Mouse (Mus musculus): ENCODE data around the gene Mrpl3.
A peak's percentile ranks its signal among the peaks of the same experiment; 100 is the strongest.
"Not testable (repeated sequence)": the region's sequence is repeated elsewhere in the genome, so short reads cannot be mapped to it uniquely, and the experiment has no call there.

Mrpl3 gene

GRCm38 (mm10) chr9:105053147-105053557 is at the start of gene Mrpl3:
TSS of gene Mrpl3 (plus strand) at chr9:105053239.
- DNase-seq (ENCODE audit: extremely low spot score, low read depth, low spot score): peak; percentile 72

DNA sequence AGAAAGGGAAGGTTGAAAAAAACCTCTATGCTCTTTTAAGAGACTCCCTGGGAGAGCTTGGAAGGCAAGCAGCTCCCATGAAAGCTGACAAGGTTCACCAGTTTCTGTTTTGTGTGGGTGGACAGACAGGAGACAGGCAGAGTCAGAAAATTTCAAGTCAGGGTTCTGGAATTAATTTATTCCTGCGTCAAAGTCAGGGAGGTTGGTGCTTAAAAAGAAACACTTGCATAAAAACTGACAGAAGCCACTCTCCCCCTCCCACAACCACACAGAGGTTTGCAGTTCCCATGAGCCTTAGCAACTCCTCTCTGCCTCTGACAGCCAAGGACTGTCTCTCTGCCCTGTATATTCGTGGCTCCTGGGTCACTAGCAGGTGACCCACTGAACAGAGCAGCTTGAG is 42.3 kb upstream of the Mrpl3 start:
- no peak for DNase-seq (ENCODE audit: extremely low spot score, low read depth, low spot score)

GRCm38 (mm10) chr9:105018186-105018585 is 34.9 kb upstream of the Mrpl3 start:
- no peak for DNase-seq (ENCODE audit: extremely low spot score, low read depth, low spot score)

DNA sequence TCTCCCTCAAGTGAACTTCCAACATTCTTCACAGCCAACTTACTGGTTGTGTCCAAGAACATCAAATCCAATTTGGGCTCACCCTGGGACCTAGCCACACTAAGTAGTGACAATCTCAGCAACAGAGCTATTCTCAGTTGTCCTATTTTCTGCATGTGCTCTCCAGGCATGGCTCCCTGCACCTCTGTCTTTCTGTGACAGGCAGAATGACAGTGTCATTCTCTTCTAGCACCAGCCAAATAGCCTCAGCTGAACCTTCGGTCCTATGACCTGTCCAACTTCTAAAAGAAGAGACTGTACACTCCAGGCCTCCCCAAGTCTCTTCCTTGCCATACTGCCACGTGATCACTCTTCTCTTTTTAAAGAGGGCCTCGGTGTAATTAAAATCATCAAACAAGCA is 24.7 kb upstream of the Mrpl3 start:
- no peak for DNase-seq (ENCODE audit: extremely low spot score, low read depth, low spot score)

GRCm38 (mm10) chr9:105032572-105032971 is 20.5 kb upstream of the Mrpl3 start:
- DNase-seq (ENCODE audit: extremely low spot score, low read depth, low spot score): no peak

DNA sequence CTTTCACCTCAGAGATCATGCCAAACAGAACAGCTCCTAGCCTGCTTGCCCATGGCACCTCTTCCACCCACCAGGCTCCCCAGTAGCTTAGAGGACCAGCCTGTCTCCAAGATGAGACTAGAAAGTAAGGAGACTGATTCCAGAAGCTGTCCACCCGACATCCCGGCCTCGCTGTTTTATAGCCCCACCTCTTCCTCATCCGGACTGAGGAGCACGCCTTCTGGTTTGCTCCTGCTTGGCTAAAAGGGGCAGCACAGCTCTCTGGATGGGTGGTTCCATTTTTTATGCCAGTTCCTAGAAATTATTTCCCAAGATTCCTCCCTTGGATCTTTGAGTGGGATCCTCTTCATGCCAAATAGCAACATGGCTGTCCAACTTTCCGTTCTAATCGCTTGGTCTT is 19.4 kb upstream of the Mrpl3 start:
- DNase-seq (ENCODE audit: extremely low spot score, low read depth, low spot score): no peak

DNA sequence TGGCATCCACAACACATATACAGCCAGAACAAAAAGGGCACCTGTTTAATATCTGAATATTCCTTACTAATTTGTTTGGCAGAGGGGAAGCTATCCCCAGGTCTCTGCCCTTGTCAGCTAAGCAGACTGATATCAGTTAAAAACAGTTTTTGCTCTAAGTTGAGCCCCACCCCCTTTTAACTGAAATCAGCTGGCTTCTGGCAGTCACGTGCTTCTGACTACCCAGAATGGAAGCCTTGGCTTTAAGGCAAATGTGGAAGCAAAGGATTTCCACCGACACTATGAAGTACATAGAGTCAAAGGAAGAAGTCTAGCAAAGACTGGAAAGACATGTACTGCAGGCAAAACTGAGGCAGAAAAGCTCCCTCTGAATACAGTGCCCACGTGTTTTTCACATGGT is 15.2 kb upstream of the Mrpl3 start:
- DNase-seq (ENCODE audit: extremely low spot score, low read depth, low spot score): no peak

DNA sequence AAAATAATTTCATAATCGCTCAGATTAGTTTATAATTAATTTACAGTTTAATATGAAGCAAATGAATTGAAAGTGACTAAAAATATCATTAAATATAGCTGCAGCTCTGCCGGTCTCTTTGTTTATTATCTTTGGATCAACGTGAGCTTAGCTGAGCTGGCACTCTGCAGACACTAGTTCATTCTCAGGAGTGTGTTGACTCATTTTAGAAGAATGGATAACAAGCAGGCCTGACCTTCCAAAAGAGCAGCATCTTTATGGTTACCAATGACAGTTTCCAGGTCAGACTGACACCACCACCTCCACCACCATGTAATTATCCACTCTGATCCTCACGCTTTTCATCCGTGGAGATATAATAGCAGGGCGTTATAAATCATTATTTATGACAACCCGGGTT is 7.0 kb upstream of the Mrpl3 start:
- no peak for DNase-seq (ENCODE audit: extremely low spot score, low read depth, low spot score)

DNA sequence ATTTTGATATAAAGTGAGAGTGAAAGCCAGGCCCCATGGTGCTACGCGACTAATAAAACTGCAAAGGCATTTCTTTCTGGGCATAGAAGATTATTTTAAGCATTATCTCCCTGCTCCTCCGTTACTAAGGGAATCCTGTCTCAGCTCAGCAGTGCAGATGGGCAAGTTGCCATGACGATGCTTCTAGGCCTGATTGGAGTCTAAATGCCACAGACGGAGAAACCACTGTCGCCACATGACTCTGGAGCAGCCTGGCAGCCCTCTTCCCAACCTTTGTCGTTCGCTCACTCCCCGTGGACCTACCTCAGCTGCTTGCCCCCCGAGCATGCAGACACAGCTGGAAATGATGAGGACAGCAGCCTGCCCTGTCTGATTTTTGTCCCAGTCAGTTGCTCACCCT is 4.7 kb upstream of the Mrpl3 start:
- DNase-seq (ENCODE audit: extremely low spot score, low read depth, low spot score): no peak

DNA sequence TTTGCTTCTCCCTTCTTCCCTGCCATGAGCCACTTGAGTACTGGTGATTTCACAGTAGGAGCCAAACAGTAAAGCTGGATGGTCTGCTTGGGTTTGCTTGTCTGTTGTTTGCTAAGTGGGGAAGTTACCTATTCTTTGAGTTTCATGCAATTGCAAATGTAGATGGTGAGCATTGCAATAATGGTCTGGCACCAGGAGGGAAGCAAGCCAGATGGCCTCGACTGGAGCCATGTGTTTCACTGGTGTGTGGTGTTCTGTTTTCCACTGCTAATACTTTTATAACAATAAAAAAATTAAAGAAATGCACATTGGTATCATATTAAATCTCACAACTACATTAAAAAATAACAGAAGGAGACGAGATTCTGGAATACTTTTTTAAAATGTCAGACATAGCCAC is 3.4 kb upstream of the Mrpl3 start:
- DNase-seq (ENCODE audit: extremely low spot score, low read depth, low spot score): no peak

- no peak for DNase-seq (ENCODE audit: extremely low spot score, low read depth, low spot score)
These were observed 2.8 kb upstream of the Mrpl3 start for GRCm38 (mm10) chr9:105050257-105050656.

DNA sequence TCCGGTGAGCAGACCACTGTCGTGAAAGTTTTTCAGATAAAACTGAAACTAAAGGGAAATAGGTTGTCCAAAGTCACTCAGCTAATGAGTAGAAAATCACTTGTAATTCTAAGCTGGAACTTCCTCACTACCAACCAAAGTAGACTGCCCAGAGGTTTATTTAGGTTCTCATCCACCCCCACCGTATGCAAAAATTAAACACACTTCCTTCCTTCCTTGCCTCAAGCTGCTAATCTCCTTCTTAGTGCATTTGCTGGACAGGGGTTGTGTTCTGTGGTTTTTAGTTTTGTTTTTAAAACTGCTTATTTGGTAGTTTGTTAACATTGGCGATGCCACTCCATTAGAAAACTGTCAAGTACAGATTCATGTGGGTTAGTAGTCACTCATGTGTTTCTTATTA is 773 bp downstream of the Mrpl3 start:
- no peak for DNase-seq (ENCODE audit: extremely low spot score, low read depth, low spot score)

GRCm38 (mm10) chr9:105069106-105069505 is 16.1 kb downstream of the Mrpl3 start:
- no peak for DNase-seq (ENCODE audit: extremely low spot score, low read depth, low spot score)

DNA sequence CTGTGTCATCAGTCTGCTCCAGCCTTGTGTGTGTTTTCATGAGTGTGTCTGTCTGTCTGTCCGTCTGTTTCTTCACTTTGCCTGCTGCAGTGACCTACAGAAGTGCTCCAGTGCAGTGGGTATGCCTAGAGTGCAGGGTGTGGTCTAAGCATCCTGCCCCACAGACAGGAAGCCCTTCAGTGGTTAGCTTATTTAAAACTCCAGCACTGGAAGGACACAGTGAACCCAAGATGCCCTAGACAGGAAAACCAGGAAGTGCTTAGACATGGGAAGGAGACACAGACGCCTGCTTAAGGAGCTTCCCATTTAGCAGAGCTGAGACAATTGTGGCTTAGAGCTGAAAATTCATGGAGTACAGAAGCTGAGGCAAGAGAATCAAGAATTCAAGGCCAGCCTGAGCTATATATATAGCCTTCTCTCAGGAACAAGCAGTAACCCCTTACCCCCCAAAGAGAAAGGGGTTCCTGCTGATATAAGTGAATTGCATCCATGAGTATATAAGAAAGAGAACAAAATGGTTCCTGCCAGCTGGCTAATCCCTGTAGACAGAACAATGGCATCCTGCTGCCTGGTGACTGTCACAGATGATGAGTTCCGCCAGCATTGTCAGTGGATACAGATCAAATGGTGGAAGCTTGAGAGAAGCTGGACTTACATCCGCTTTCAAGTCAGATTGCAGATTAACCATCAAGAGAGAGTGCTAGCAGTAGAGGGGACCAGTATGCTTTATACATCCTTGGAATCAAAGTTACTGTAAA is 20.1 kb downstream of the Mrpl3 start:
- no peak for DNase-seq (ENCODE audit: extremely low spot score, low read depth, low spot score)

DNA sequence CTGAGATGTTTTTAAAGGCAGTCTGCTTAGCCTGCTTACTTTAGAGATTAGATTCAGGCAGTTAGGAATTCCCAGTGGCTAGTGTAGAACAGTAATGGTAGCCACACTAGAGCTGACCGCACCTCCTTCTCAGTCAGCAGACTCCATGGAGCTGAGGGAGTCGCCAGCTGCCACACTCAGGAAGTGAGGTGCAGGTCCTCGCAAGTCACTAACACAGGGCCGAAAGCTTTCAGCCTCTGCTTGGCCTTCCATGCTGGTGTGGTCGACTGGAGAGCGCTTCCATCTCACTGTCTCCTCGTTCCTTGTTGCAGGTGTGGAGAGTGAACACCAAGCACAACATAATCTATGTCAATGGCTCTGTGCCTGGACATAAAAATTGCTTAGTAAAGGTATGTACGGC is 21.8 kb downstream of the Mrpl3 start:
- no peak for DNase-seq (ENCODE audit: extremely low spot score, low read depth, low spot score)

- no peak for DNase-seq (ENCODE audit: extremely low spot score, low read depth, low spot score)
These were observed 23.9 kb downstream of the Mrpl3 start for GRCm38 (mm10) chr9:105076756-105077424.

GRCm38 (mm10) chr9:105078460-105078859 is 25.4 kb downstream of the Mrpl3 start:
- no peak for DNase-seq (ENCODE audit: extremely low spot score, low read depth, low spot score)

DNA sequence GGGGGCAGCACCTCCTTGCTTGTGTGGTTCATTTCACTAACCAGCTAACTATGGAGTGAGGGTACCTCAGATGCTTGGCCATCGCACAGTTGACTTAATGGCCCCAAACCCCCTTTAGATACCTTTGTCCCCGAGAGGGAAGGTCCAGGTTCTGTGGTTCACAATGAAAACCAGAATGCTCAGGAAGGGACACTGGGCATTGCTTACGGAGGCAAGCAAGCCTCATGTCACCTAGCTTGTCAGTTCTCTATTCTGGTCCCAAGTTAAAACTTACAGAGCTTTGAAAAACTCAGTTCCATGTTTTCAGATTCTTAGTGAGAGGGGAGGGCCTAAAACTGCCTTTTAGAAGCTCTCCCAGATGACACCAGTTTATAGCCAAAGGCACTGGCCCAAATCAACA is 27.2 kb downstream of the Mrpl3 start:
- no peak for DNase-seq (ENCODE audit: extremely low spot score, low read depth, low spot score)

DNA sequence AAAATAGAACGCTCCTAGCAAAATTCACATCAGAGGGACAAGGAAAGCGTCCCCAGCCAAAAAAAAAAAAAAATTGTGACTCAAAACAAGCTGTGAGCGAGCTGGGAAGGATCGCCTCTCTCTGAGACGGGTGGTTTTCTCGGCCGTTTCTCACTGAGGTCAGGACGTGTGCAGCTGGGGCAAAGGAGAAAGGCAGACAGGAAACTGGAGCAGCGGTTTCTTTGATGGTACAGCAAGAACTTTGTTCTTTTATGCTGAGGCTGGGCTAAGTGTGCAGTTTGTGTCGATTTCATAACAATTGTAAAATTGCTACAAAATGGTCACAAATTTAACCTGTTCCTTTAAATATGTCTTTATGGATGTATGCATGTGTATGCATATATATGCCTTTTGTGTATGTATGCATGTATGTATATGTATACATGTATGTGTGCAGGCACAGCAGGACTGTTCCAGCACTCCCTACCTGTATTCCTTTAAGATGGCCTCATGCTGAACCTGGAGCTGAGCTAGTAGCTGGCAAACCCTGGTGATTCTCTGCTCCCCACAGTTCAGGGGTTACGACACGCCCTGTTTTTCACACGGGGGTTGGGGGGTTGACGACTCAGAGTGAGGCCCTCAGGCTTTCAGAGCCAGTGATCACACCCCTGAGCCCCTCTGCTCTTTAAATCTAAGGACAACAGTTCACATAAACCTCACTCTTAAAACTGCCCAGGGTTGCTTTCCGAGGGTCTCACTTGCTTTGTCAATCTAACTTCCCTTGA is 48.0 kb downstream of the Mrpl3 start:
- no peak for DNase-seq (ENCODE audit: extremely low spot score, low read depth, low spot score)

GRCm38 (mm10) chr9:105101911-105102310 is 48.9 kb downstream of the Mrpl3 start:
- no peak for DNase-seq (ENCODE audit: extremely low spot score, low read depth, low spot score)

DNA sequence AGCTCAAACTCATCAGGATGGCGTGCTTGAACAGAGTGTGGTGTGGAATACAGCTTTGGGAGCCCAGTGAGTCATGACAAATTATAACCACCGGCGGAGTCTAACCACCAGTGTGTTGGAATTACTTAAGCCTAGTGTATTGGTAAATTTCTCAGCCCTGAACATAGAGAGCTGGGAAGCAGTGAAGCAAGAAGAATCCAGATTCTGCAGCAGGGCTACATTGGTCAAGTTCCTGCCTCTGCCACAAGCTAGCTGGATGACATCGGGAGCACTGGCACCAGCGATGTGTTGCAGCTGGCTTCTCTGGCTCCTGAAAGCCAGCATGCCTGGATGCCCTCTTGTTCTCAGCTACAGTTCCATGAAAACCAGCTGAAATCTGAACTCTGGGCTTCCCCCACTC is 50.9 kb downstream of the Mrpl3 start:
- DNase-seq (ENCODE audit: extremely low spot score, low read depth, low spot score): no peak

- not testable (repeated sequence) for DNase-seq (ENCODE audit: extremely low spot score, low read depth, low spot score)
These were observed 72.2 kb downstream of the Mrpl3 start for GRCm38 (mm10) chr9:105125206-105125605.

Data from hindlimb bud, embryonic 11.5 days (tissue).